Mouse (Mus musculus) liver, embryonic 14.5 days (tissue): Measurements from ENCODE around the gene Stmn1. TPM values are rescaled to one million over a fixed set of nuclear protein-coding genes. Genes with fewer than 3 reads are reported as not detected.

ENCODE experiments used
- ATAC-seq: fragments of 200-750 bp; cut with Nextera tagmentation; 2 replicates; pipeline ENCODE4 v1.8.0; 2017; ENCODE audit warnings: moderate number of reproducible peaks, mild to moderate bottlenecking, moderate library complexity; ENCODE audit not compliant: insufficient read depth
- DNase-seq, 3 experiments: peaks; one replicate each; pipeline ENCODE4 v3.0.0-alpha.2; 2012 to 2013; ENCODE audit warnings: low read depth in 3 of 3, low spot score in 3 of 3
- H3K27ac ChIP-seq: fragments of 300-500 bp; sonication (generic); 2 replicates; pipeline ENCODE4 v1.5.1; 2014; ENCODE audit warnings: moderate library complexity, mild to moderate bottlenecking, control low read depth, inconsistent platforms
- H3K27me3 ChIP-seq: fragments of 300-500 bp; sonication (generic); 2 replicates; pipeline ENCODE4 v1.6.1; 2014; ENCODE audit warnings: mild to moderate bottlenecking, low read length, moderate library complexity; ENCODE audit not compliant: control insufficient read depth, insufficient read depth
- H3K36me3 ChIP-seq: fragments of 300-500 bp; sonication (generic); replicated peaks from 2 replicates; pipeline ENCODE4 v1.6.1; 2014; ENCODE audit warnings: low read depth; ENCODE audit not compliant: control insufficient read depth, insufficient read depth
- H3K4me1 ChIP-seq, 2 experiments: fragments of 200-500 bp in 1 of 2; fragments of 300-500 bp in 1 of 2; sonication (generic) in 1 of 2; replicated peaks; 2 replicates each; pipeline ENCODE4 v1.6.1; 2012 to 2014; ENCODE audit warnings: antibody characterized with exemption in 1 of 2, inconsistent platforms in 1 of 2, low read length in 1 of 2; ENCODE audit not compliant: control insufficient read depth in 2 of 2, insufficient read depth in 2 of 2
- H3K4me2 ChIP-seq: fragments of 300-500 bp; sonication (generic); 2 replicates; pipeline ENCODE4 v1.6.1; 2014; ENCODE audit warnings: low read depth, mild to moderate bottlenecking, control low read depth, moderate library complexity
- H3K4me3 ChIP-seq, 2 experiments: fragments of 200-500 bp in 1 of 2; fragments of 300-500 bp in 1 of 2; sonication (generic) in 1 of 2; 2 replicates each; pipeline ENCODE4 v1.5.1; 2012 to 2014; ENCODE audit warnings: low read depth in 2 of 2, low read length in 2 of 2, mild to moderate bottlenecking in 2 of 2, control low read depth in 1 of 2, inconsistent platforms in 1 of 2, moderate library complexity in 1 of 2; ENCODE audit not compliant: insufficient read depth in 1 of 2
- H3K9ac ChIP-seq: fragments of 300-500 bp; sonication (generic); replicated peaks from 2 replicates; pipeline ENCODE4 v1.6.1; 2014; ENCODE audit warnings: mild to moderate bottlenecking, control low read depth, moderate library complexity
- H3K9me3 ChIP-seq: fragments of 300-500 bp; sonication (generic); 2 replicates; pipeline ENCODE4 v1.6.1; 2016; ENCODE audit warnings: low read length, mixed read lengths; ENCODE audit not compliant: control insufficient read depth
- CTCF ChIP-seq: IDR thresholded peaks from 2 replicates; pipeline ENCODE4 v1.5.1; 2016; ENCODE audit warnings: antibody characterized with exemption, low read depth, control low read depth
- EP300 ChIP-seq: IDR thresholded peaks from 2 replicates; pipeline ENCODE4 v1.6.1; 2016; ENCODE audit warnings: antibody characterized with exemption, low read depth
- WGBS: fragments of 180-500 bp; shearing (Covaris S2); extraction: QIAGEN DNeasy Blood & Tissue Kit; methylation state at CpG from one replicate; pipeline ENCODE4 v1.1.7; 2014; ENCODE audit not compliant: insufficient replicate concordance; 5-methylcytosine and 5-hydroxymethylcytosine counted together
- polyA plus RNA-seq, 2 experiments: library from polyadenylated mRNA; depleted of rRNA in 1 of 2; stranded (reverse) in 1 of 2; unstranded in 1 of 2; fragments of >200 nt; fragmentation: Nextera tagmentation in 1 of 2; extraction: Ambion mirVana in 1 of 2; gene quantifications; 2 replicates each; pipeline versions ENCODE4 v1.2.1 to v1.2.3; 2012 to 2014

Stmn1 gene
- polyA plus RNA-seq, 2 experiments = 104 to 404 TPM

GRCm38 (mm10) chr4:134482442-134482841, 14.3 kb downstream of the Stmn1 start:
- ATAC-seq = no peak
- 0 out of 4 replicates have a peak, but pooled peaks cover 0 to 2% of the 10 kb centered on the region in 2 experiments for H3K4me1 ChIP-seq
- no peak overlapping the region for H3K27ac ChIP-seq
- H3K9ac ChIP-seq = no peak overlapping the region
- no peaks in the 10 kb centered on the region for H3K9me3 ChIP-seq
- H3K36me3 ChIP-seq = no peaks in the 10 kb centered on the region
- H3K4me3 ChIP-seq = no peak overlapping the region
- 65% methylated on average over 8 of the region's 8 CpGs for WGBS
- no peaks in the 10 kb centered on the region; the same call in 1 of the 2 replicates for H3K27me3 ChIP-seq
- DNase-seq = no peak
- TF ChIP-seq EP300 (no peak), CTCF (no peak)
- no peak overlapping the region for H3K4me2 ChIP-seq

- Histone ChIP-seq H3K27ac (no peak overlapping the region), H3K36me3 (no peaks in the 10 kb centered on the region), H3K4me3 (no peak overlapping the region), H3K4me1 (0 out of 4 replicates have a peak, but pooled peaks cover 0 to 2% of the 10 kb centered on the region in 2 experiments), H3K9me3 (no peaks in the 10 kb centered on the region), H3K27me3 (no peaks in the 10 kb centered on the region; the same call in 1 of the 2 replicates), H3K4me2 (no peak overlapping the region), H3K9ac (no peak overlapping the region)
- no peak for TF ChIP-seq EP300
- TF ChIP-seq CTCF = no peak
- no peak for DNase-seq
- whole genome bisulfite sequencing = 56% methylated on average over 6 of the region's 6 CpGs
- no peak for ATAC-seq
Observed at GRCm38 (mm10) chr4:134483078-134483688, 15.1 kb downstream of the Stmn1 start.

GRCm38 (mm10) chr4:134483696-134484095, 15.6 kb downstream of the Stmn1 start:
- no peak for TF ChIP-seq EP300
- no peak for TF ChIP-seq CTCF
- H3K36me3 ChIP-seq = no peaks in the 10 kb centered on the region
- 52% methylated on average over 6 of the region's 6 CpGs for WGBS
- no peak overlapping the region for H3K4me2 ChIP-seq
- 0 out of 4 replicates have a peak, but pooled peaks cover 0 to 2% of the 10 kb centered on the region in 2 experiments for H3K4me1 ChIP-seq
- no peak overlapping the region for H3K4me3 ChIP-seq
- no peak overlapping the region for H3K27ac ChIP-seq
- H3K27me3 ChIP-seq = no peaks in the 10 kb centered on the region; the same call in 1 of the 2 replicates
- ATAC-seq = no peak
- no peaks in the 10 kb centered on the region for H3K9me3 ChIP-seq
- no peak for DNase-seq
- H3K9ac ChIP-seq = no peak overlapping the region

GRCm38 (mm10) chr4:134484231-134484630, 16.1 kb downstream of the Stmn1 start:
- peaks cover 0 to 2% of the 10 kb centered on the region in 2 experiments; a peak in 1 of 4 replicates for H3K4me1 ChIP-seq
- no peak overlapping the region for H3K9ac ChIP-seq
- H3K4me2 ChIP-seq = no peak overlapping the region
- DNase-seq = no peak
- no peak for ATAC-seq
- H3K27me3 ChIP-seq = no peaks in the 10 kb centered on the region; the same call in 1 of the 2 replicates
- TF ChIP-seq CTCF (no peak), EP300 (no peak)
- no peak overlapping the region for H3K27ac ChIP-seq
- 67% methylated on average over 10 of the region's 10 CpGs for WGBS
- H3K36me3 ChIP-seq = no peaks in the 10 kb centered on the region
- no peak overlapping the region for H3K4me3 ChIP-seq
- no peaks in the 10 kb centered on the region for H3K9me3 ChIP-seq

- Histone ChIP-seq H3K4me3 (no peak overlapping the region), H3K4me1 (peaks cover 0 to 11% of the 10 kb centered on the region in 2 experiments; a peak in 2 of 4 replicates), H3K36me3 (no peaks in the 10 kb centered on the region), H3K27me3 (no peaks in the 10 kb centered on the region; the same call in 1 of the 2 replicates), H3K9ac (no peak overlapping the region), H3K27ac (no peak overlapping the region), H3K9me3 (no peaks in the 10 kb centered on the region), H3K4me2 (no peak overlapping the region)
- DNase-seq (no peak), ATAC-seq (no peak)
- 60% methylated on average over 5 of the region's 5 CpGs for WGBS
- TF ChIP-seq CTCF (no peak), EP300 (no peak)
Observed at GRCm38 (mm10) chr4:134485151-134485900, 17.2 kb downstream of the Stmn1 start.
